Mouse (Mus musculus) kidney, adult 18-20 months (tissue): ENCODE results near the gene Carmil1.

Experiments
- DNase-seq: peaks from one replicate; pipeline ENCODE4 v3.0.0; 2021

Gene Carmil1

DNA sequence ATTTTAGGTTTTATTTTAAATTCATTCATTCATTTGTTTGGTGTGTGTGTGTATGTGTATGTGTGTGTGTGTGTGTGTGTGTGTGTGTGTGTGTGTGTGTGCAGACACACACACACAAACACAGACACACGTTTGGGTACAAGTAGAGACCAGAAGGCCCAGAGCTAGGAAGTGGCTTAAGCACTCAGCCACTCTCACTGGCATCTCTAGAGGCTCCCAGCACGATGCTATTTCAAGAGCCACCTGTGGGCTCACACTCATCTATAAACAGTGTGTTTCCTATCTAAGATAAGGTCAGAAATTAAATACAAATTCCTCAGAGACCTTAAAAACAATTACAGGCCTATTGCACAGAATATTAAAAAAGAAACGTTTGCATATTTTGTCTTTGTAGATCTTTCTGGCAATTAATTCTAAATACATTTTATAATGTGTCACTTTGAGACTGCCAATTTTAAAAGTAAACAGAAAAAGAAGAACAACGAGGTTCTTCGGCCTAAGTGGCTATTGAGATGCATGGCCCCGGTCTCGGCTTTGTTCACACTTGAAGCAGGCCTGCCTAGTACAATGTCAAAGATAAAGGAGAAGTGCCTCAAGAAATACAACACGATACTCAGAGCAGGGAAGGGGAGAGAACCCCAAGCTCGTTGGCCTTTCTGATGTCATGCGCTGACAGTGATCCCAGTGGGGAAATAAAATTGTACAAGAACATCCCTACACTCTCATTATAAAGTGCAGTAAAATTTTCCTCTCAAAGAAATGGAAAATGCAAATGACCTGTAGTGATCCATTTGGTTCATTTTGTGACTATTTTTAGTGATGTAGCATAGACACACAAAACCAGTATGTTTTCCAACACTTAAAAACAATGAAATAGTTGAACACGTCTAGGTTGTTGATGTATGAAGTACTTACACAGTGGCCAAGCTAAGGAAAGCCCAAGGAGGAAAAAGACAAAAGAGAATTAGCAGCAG, 179.2 kb downstream of the Carmil1 start:
- no peak for DNase-seq

DNA sequence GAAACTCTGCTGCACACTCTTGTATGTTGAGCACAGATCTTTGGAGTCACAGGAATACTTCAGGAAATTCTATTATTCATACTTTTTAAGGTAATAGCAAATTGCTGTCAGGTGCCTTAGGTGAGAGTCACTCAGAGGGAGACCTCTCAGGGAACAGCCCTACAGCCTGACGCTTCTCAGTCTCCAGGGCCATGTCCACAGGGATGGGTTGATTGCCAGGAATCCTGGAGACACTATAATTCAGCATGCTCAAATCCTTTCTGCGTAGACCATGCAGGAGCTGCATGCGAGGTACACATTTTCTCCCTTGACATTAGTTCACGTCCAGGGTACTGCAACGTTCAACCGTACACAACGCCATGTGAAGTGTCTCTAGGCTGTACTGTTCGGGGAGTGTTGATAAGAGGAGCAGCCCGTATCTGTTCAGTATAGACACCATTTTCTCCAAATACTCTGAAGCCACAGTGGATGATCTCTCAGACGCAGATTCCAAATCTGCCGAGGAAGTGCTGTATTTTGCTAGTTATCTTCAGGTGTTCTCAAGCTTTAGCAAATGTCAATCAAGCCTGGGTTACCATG, 180.0 kb downstream of the Carmil1 start:
- DNase-seq = no peak

DNA sequence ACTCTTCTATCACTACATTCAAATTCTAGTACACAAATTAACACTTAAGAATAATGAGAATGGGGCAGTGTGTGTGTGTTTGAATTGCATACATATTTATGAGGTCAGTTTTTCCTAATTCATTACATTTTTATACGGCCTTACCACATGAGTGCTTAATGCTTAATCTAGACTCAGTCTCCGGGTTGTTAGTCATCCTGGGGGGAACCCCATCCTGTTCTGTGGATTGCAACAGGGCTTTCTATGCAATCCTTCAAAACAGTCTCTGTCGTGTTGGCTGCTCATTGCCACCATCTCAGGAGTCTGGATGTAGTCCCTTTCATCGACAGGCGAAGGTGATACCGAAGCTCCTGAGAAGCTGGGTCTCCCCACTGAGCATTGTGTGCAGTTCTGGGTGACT, 184.0 kb downstream of the Carmil1 start:
- no peak for DNase-seq

DNA sequence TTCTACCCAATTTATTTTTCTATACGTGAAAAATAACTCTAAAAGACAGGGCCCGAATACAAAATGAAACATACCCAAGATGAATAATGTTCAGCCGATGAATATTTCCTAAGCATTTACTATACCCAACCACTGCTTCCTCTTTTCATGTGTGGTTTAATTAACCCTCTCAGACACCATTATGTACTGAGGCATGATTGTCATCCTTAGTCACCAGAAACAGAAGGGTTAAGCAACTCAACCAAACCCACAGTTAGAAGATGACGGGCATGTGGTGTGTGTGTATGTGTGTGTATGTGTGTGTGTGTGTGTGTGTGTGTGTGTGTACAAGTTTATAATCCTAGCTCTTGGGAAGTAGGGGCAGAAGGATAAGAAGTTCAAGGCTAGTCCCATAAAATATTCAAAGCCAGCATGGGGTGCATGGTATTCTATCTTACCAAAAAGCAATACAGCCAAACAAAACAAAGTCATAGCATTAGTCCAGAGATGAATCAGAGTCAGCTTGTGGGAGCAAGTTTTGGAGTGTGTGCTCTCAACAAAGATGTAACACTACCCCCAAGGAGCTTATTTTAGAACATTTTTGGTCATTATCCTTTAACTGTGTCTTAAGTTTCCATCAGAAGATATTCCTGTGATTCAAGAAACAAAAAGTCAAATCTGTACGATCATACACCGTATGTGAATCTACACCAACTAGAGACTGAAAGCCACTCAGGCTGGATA, 185.6 kb downstream of the Carmil1 start:
- no peak for DNase-seq

DNA sequence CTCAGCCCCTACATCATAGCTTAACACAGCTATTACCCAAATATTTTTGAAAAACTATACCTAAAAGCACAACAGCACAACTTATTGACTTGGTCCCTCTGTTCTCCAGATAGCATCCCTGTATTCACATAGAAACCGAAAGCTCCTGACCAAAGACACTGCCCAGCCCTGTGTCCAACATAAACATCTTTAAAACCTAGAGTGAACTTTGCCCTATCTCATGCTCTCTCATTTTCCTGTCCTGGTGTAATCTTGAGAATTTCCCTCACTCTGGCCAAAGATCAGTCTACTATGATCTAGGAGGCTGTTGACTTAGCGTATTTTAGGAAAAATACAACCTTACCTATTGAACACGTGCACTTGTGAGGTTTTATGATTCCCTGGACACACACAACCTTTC, 187.5 kb downstream of the Carmil1 start:
- no peak for DNase-seq

DNA sequence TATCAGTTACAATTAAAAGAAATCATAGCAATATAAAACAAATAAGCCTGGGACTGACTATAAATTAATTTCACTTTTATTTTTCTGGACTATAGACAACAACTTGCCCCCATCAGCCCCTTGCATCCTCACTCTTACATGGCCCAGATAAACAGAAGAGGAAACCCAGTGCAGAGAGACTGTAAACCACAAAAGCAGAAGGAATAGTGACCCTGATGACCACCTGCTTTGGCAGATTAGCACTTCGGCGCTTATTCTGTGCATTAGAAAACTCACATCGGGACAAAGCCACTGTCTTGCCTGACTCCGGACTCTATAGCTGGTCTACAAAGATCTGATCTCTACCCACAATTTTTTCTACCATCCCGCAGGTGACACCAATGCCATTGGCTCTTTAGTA, 188.5 kb downstream of the Carmil1 start:
- DNase-seq = no peak

DNA sequence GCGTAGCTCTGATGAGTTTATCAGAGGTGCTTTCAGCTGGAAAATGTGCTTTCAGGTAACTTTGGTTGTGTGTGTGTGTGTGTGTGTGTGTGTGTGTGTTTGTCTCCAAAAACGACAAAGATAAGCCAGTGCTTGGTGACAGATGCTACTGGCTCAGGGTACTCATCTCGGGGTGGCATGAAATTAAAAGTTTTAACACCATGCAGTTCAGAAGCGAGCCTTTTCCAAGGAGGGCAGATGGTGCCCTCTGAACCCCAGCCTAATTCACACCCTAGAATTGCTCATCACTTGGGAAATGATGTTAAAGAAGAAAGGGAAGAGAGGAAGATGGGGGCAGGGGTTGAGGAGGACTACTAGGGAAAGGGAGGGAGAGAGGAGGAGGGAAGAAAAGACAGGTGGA, 198.4 kb downstream of the Carmil1 start:
- no peak for DNase-seq

DNA sequence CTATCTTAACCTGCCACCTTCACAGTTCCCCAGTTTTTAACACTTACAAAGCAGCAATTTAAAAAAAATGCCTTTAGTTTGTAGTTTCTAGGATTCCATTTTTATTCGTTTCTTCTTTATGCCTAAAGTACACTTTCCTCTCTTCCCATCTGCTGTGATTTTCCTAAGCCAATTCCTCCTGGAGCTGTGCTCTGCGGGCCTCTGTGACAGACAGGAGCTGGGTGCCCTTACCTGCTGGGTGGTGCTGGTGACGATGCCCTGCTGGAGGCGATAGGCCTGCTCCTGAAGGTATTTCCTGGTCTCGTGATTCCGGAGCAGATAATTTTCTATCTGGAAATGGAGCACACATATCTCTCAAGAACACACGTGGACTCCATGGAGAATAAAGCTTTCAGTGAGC, 198.9 kb downstream of the Carmil1 start:
- no peak for DNase-seq

DNA sequence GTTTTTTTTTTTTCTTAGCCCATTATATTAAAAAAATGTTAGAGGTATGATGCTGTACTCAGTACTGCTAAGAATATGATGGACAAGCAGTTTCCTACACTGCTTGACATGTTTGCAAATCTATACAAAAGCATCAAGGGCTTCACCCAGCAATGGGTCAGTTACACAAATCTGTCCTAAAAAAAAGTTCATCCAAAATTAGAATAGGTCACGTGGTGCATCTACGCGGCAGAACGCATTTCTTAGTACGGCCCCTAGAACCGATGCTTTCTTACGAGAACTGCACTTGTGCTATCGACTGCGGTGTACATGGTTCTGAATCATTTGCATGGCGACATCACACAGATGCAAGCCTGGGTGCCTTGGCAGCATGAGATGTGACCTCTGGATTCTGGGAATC, 208.0 kb downstream of the Carmil1 start:
- DNase-seq = no peak

DNA sequence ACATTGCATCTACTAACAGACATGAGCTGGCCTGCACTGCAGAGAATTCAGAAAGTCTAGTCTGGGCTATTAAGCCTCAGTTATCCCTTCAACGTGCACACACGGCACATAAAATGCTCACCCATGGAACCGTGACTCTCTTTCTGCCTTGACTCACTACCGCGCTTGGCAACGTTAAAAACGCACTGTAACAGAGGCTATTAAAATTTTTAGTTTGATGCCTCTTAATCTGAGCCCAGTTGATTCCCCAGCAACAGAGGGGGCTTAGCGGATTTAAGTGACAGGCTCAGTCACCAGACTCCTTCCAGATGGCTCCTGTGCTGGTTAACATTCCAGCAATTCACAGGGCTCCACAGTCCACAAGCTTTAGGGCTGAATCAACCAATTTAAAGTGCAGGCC, 213.0 kb downstream of the Carmil1 start:
- DNase-seq = no peak

DNA sequence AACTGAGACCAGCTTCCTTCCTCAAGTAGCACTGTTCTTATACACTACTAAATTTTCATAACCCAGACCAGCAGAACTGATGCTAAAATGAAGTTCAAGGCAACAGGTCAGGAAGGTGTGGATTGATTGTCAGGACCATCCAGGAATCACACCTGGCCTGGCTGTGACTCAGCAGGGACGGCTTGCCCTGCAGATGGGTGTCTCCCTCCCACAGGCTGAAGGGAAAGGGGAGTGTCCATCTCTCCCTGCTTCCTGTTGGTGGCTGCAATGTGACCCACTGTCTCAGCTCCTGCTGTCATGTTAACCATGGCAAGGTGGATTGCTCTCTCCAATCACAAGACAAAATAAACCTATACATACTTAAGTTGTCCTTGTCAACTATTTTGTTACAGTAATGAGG, 215.1 kb downstream of the Carmil1 start:
- DNase-seq = no peak

DNA sequence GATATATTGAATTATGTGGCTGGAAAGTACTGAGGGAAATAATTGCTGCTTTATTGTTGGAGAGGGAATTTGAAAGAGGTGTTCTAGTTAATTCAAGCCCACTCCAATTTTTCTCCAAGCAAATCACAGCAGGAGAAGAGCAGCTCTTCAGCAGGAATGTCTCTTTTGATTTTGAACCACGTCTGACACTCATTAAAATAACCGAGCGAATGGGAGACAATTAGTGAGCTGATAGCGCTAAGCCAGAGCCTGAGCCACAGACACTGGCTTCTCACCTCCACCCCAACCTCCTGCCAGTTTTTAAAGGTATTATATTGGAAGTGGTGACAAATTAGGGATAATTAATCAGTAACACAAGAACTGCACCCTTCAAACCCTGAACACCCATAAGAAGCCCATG, 217.8 kb downstream of the Carmil1 start:
- DNase-seq = no peak

DNA sequence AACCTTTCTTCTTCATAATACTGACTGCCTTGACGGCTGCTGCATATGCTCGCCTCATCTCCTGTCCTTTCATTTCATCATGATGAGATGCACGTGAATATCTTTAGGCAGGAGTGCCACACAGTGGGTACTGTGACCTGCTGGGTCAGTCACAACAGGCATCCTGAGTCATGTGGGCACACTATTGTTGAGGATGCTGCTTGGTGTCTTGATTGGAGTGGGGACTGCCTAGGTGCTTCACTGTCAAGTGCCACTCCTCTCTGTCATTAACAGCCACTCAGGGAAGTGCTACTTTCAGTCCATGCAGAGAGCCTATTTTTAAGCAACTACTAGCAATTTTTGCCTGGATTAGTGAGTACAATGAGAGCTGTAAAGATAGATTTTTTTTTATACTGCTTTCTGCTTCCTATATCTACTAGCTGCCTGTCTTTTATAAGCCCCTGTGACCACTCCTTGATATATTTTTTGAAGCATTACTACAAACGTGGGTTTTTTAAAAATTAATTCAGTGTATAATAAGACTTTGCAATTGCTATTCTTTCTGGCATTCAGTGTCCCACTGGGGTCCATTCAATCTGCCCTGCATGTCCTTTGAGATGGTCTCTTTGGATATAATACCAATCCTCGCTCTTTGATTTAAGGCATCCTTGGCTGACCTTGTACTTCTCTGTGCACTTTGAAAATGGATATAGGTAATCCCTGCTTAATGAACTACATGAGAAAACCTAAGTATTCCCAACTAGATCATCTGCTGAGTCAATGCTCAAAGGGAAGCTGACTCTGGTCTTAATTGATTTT, 225.3 kb downstream of the Carmil1 start:
- no peak for DNase-seq

DNA sequence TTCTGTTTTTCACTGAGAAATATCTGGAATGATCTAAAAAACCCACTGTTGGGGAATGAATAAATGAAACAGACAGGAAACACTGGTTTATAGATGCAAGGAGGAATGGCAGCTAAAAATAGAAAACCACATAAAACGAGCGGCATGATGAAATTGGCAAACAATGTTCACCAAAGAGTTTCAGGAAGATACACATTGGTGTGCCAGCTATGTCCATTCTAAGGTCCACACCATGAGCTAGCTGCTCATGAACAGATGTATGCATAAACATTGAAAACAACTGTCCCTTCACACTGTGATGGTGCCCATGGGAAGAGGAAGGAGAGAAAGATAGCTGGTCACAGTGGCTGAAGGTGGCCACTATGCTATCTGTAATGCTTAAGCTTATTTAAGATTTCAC, 229.1 kb downstream of the Carmil1 start:
- no peak for DNase-seq

DNA sequence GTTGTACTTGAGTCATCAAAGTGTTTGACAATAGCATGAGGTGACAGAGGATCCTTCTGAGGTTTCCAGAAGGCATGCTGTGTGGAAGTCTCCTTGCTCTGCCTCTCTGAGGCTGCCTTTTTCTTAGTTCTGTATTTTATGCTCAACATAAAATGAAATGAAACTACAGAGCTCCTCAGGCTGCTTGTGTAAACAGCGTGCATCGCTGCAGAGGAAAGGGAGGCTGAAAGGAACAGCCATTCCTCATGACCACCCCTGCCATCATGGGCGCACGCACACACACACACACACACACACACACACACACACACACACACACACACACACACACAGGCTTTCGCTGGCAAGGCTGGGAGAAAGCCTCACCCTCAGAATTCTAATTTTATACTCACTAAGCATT, 230.3 kb downstream of the Carmil1 start:
- no peak for DNase-seq

DNA sequence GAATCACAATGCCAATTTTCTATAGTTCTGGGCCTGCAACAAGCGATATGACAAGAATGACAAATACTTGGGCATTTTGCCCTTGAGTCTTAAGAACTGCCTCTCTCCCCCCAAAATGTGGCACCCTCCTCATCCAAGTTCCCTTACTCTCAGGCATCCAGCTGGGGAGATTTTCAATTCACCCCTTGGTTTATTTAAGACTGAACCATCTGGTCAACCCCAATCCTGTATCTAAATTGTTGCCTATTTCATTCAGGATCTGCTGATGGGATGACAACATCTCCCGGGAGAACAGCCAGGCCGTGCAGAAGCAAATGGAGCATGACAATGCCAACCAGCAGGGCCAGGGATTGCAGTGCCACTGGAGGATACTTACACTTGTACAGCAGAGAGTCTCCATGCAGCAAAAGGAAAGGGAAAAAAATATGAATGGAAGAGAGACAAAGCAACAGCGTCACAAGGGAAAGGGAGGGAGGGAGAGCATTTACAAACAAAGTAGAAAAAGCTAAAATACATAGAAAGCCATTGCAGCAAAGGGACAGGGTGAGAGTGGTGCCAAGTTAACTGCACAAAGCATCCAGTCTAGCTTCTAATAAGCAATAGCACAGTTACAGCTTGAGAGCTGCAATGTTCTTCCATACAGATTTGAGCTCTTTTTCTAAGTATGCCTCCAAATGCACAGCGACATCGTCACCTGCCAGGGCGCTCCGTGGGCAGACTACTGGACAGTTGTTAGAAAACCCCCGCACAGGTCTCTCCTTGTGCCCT, 231.1 kb downstream of the Carmil1 start:
- no peak for DNase-seq

DNA sequence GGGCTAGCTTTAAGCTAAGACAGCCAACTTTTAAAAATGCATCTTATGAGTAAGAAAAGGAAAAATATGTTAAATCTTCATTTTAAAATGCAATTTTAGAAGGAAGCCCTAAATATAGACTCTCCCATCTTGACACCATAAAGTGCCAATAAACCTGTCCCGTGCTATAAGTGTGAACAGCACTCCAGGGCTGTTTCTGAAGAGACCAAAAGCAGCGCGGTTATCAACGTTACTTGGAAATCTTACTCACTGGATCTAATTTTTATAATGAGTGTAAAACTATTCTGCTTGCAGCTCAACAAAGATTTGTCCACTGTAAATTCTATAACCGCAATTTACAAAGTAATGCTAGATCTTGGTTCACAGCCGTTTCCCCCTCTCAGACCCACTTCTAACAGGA, 232.0 kb downstream of the Carmil1 start:
- DNase-seq = no peak

DNA sequence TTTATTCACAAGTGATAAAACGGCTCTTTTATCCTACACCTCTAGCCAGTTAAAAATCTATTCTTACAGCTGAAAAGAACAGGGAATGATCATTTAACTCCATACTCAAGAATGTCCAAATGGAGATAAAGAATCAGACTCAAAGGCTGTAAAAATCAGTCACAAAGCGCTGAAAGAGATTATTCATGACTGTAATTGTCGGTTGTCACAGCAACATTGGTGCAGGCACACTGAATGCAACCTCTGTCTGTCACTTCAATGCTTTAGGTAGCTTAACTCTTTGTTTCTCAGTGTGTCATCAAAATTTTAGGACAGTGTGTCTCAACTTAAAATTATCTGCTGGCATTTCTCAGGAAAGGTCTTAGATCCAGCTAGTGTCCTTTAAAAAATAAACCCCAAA, 235.3 kb downstream of the Carmil1 start:
- DNase-seq = no peak

DNA sequence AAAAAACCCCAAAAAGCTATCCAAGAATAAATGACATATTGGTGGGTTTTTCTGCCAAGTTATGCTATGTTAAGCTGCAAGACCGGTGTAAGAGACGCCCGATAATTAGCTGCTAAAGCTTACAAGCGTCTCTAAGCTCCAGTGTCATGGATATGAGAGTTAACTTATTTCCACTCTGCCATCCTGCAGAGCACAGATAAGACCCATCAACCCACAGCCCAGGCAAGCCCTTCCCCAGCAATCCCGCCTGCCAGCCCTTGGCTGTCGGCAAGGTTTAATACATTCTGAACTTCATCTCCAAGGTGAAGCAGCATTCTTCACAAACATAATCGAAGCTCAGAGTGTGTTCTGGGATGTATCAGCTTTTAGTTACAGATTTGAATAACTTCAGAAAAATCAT, 240.4 kb downstream of the Carmil1 start:
- no peak for DNase-seq

DNA sequence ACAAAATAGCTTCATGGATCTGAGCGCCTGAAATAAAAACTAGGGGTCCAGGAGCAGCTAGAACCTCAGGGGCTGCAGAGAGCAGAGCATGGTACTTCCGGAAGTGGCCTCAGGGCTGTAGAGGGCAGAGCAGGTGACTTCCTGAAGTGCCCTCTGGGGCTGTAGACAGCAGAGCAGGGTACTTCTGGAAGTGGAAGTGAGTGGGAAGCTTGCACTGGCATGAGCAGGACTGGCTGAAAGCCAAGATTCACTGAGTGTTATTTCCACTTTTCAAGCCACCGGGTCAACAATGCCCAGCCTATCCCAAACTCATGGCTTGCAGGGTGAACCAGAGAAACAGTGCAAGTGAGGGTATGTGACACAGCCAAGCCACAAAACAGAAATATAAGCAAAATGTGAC, 243.1 kb downstream of the Carmil1 start:
- no peak for DNase-seq

DNA sequence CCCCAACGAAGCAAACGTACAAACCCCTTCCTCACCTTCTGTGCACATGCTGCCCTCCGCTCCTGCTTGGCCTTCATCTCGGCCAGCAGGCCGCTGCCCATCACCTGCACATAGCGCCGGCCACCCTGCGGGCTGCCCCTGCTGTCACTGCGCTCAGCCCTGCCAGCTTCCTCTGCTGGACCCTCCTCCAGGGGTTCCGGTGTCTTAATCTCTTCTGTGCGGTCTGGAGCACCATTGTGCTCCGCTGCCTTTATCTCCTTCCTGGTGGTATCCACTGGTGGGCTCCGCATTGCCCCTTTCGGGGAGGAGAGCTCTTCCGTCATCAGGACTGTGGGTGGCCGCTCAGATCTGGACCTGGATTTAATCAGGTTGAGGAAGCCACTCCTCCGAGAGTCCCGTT, 244.4 kb downstream of the Carmil1 start:
- no peak for DNase-seq
